Mouse (Mus musculus): ENCODE data around the gene Wfdc5.

DNA sequence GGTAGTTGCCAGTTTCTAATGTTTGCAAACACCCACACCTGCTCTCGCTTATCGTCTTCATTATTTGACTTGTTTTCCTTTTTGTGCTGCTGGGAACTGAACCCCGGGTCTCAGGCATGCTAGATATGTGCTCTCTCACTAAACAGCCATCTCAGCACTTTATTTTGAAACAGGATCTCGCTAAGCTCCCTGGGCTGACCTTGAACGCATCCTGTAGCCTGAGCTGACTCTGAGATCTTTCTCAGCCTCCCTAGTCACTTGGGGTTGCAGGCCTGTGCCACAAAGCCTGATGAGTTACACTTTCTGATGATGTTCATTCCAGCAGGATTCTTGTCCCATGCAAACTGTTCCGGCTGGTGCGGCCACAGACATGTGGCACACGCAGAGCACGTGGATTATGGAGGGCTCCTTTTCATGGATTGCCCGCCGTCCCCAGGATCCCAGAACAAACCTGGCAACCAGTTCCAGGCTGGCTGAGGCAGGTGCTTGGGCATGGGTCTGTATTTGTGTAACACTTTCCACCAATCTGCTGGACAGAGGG, 21.0 kb downstream of the Wfdc5 start:
- TF ChIP-seq GATA1 (IDR thresholded peaks at IDR 0.05; ENCODE audit: low read length) (no peak), TAL1 (IDR thresholded peaks at IDR 0.05; ENCODE audit: low read length) (no peak)

All from erythroblast, embryonic 14.5 days (primary cell).